Mouse (Mus musculus) C2C12 (cell line): ENCODE measurements around the gene Ccdc162. TPM values are rescaled to one million over a fixed set of nuclear protein-coding genes. Genes with fewer than 3 reads are reported as not detected.
A peak's percentile ranks its signal among the peaks of the same experiment; 100 is the strongest.
"Not testable (repeated sequence)": the region's sequence is repeated elsewhere in the genome, so short reads cannot be mapped to it uniquely, and the experiment has no call there.

Source experiments
- H3K27me3 ChIP-seq: one replicate; pipeline ENCODE4 v1.6.1; 2011; ENCODE audit not compliant: control insufficient read depth, insufficient read depth, insufficient read length
- H3K36me3 ChIP-seq: one replicate; pipeline ENCODE4 v1.6.1; 2011; ENCODE audit not compliant: control insufficient read depth, insufficient read depth
- H3K4me3 ChIP-seq: one replicate; pipeline ENCODE4 v1.5.1; 2011; ENCODE audit warnings: mild to moderate bottlenecking, control low read depth; ENCODE audit not compliant: poor library complexity, insufficient read depth, severe bottlenecking
- H3K79me2 ChIP-seq: one replicate; pipeline ENCODE4 v1.6.1; 2011; ENCODE audit not compliant: control insufficient read depth, insufficient read depth
- H3K79me3 ChIP-seq: one replicate; pipeline ENCODE4 v1.6.1; 2011; ENCODE audit warnings: low read depth, control low read depth
- H3ac ChIP-seq: one replicate; pipeline ENCODE3; 2011; ENCODE audit warnings: low read depth; ENCODE audit not compliant: control insufficient read depth, insufficient read length
- CEBPB ChIP-seq: IDR thresholded peaks from one replicate; pipeline ENCODE4 v1.6.1; 2011; ENCODE audit warnings: low read depth, mild to moderate bottlenecking, control low read depth, moderate library complexity
- CTCF ChIP-seq: IDR thresholded peaks from one replicate; pipeline ENCODE4 v1.5.1; 2011; ENCODE audit not compliant: control insufficient read depth, insufficient read depth, insufficient read length
- FOSL1 ChIP-seq: IDR thresholded peaks from one replicate; pipeline ENCODE4 v1.8.0; 2011; ENCODE audit warnings: mild to moderate bottlenecking, low read length; ENCODE audit not compliant: poor library complexity, insufficient read depth, severe bottlenecking
- MAX ChIP-seq: IDR thresholded peaks from one replicate; pipeline ENCODE4 v1.6.1; 2011; ENCODE audit warnings: mild to moderate bottlenecking, control low read depth
- MYOD1 ChIP-seq: IDR thresholded peaks from one replicate; pipeline ENCODE4 v1.6.1; 2011; ENCODE audit warnings: low read depth; ENCODE audit not compliant: control insufficient read depth, insufficient read length
- MYOG ChIP-seq: IDR thresholded peaks from one replicate; pipeline ENCODE4 v1.6.1; 2011; ENCODE audit not compliant: control insufficient read depth, insufficient read length; ENCODE audit errors: extremely low read depth
- USF1 ChIP-seq: IDR thresholded peaks from one replicate; pipeline ENCODE4 v1.6.1; 2011; ENCODE audit warnings: low read depth, mild to moderate bottlenecking, control low read depth, moderate library complexity
- polyA plus RNA-seq: library from polyadenylated mRNA; unstranded; fragments of >200 nt; fragmentation: generic; extraction: Trizol; gene quantifications from one replicate; pipeline ENCODE4 v1.2.1, GENCODE M21; 2012; ENCODE audit warnings: missing spikeins

Gene Ccdc162
- polyA plus RNA-seq, 1 experiment: 0.13 TPM

- H3K79me2 ChIP-seq, H3K27me3 ChIP-seq, H3K36me3 ChIP-seq, H3ac ChIP-seq, H3K79me3 ChIP-seq, H3K4me3 ChIP-seq: not testable (repeated sequence)
- peak; percentile 43 for TF ChIP-seq CTCF
These were observed 211.0 kb downstream of the Ccdc162 start for GRCm38 (mm10) chr10:41505446-41505845.

DNA sequence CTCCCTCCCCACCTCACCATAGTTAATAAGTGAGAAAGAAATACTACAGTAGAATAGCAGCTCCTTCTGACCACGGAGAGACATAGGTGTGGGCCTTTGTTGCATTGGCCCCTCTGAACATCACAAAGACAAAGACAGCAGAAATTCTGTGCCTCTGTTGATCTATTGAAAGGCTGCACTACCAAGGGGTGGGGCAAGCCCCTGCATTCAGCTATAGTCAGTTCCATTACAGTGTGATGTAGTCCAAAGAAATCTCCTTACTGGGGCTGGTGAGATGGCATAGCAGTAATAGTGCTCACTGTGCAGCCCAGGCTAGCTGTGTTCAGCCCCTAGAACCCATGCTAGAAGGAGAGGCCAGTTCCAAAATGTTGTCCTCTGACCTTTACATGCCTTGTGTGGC lies 211.4 kb downstream of the Ccdc162 start:
- Histone ChIP-seq H3K4me3 (no peak overlapping the region), H3K36me3 (no peaks in the 10 kb centered on the region), H3ac (no peak overlapping the region), H3K27me3 (peaks cover 8% of the 10 kb centered on the region), H3K79me2 (no peaks in the 10 kb centered on the region), H3K79me3 (no peaks in the 10 kb centered on the region)
- no peak for TF ChIP-seq FOSL1
- TF ChIP-seq MAX: no peak
- TF ChIP-seq MYOD1: no peak
- no peak for TF ChIP-seq CEBPB
- no peak for TF ChIP-seq CTCF
- no peak for TF ChIP-seq MYOG
- no peak for TF ChIP-seq USF1

DNA sequence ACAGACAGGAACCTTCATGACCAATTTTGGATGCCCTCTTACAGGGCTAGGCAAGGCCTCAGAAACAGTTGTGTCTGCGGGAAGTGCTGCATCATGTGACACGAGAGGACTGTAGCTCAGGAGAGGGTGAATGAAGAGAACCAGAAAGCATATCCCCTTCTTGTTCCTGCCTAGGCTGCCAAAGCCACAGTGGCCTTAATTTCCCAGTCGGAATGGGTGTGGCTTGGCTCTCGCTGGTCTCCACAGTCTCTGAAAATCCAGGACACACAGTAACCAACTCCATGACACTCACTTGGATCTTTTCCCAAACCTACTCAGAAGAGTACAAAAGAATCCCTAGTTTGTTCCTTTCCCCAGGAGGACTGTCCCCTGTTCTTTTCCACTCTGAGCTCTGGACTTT lies 215.5 kb downstream of the Ccdc162 start:
- Histone ChIP-seq H3K4me3 (no peak overlapping the region), H3ac (no peak overlapping the region), H3K27me3 (no peaks in the 10 kb centered on the region), H3K36me3 (no peaks in the 10 kb centered on the region), H3K79me2 (no peaks in the 10 kb centered on the region), H3K79me3 (no peaks in the 10 kb centered on the region)
- TF ChIP-seq MAX (no peak), USF1 (peak; percentile 59)

DNA sequence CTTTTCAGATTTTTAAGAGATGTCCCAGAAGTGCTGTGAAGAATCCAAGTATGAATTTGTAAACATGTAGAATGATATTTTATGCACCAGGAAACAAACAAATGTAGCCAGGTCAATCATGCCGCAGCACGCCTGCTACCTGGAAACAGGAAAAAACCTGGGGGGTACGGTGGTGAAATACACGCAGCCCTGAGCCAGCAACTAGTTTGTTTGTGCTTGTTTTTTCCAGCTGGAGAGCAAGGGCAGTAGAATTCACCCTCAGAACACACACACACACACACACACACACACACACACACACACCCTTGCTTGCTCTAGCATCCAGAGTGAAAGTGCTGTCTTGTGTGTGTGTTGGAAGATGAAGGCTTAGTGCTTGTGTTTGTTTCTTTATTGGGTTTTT lies 225.3 kb downstream of the Ccdc162 start:
- no peak overlapping the region for H3K4me3 ChIP-seq
- H3K36me3 ChIP-seq: peaks cover 5% of the 10 kb centered on the region

DNA sequence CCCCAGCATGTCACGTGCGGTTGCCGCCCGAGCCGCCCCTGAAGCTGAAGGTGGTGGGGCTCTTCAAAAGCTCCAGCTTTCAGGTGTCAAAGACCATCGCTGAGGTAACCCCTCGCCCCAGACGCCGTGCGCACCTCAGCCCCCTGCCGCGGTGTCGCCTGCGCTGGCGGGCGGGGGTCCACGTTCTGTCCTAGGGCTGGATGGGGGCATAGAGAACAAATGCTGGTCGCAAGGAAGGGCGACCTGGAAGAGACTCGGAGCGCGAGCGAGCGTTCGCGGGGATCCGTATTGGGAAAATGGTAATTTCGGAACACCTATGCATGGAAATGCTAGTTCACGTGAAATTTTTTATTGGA lies 225.9 kb downstream of the Ccdc162 start:
- H3K27me3 ChIP-seq: no peaks in the 10 kb centered on the region
- TF ChIP-seq CEBPB: no peak
- no peak for TF ChIP-seq USF1
- peak overlapping the region; percentile 74 for H3ac ChIP-seq
- H3K36me3 ChIP-seq: peaks cover 9% of the 10 kb centered on the region
- H3K79me3 ChIP-seq: no peaks in the 10 kb centered on the region
- no peaks in the 10 kb centered on the region for H3K79me2 ChIP-seq
- peak overlapping the region; percentile 46 for H3K4me3 ChIP-seq

More for the DNA sequence above, 225.3 kb downstream of the Ccdc162 start:
- Histone ChIP-seq H3K79me2 (no peaks in the 10 kb centered on the region), H3K79me3 (no peaks in the 10 kb centered on the region), H3K27me3 (no peaks in the 10 kb centered on the region), H3ac (no peak overlapping the region)
- no peak for TF ChIP-seq MAX
- no peak for TF ChIP-seq CEBPB
- no peak for TF ChIP-seq USF1
- TF ChIP-seq FOSL1: no peak

GRCm38 (mm10) chr10:41489708-41490517 lies 226.5 kb downstream of the Ccdc162 start, which contains the start of the genes Smpd2 and Ppil6:
Gene Smpd2 (minus strand): TSS chr10:41490369.
Gene Ppil6 (plus strand): TSS chr10:41490439.
- Histone ChIP-seq H3K79me3 (no peaks in the 10 kb centered on the region), H3ac (peak within 1 kb of the TSS; percentile 74), H3K79me2 (no peaks in the 10 kb centered on the region), H3K27me3 (no peaks in the 10 kb centered on the region), H3K36me3 (peaks cover 15% of the 10 kb centered on the region), H3K4me3 (peak within 1 kb of the TSS; percentile 46)
- no peak for TF ChIP-seq USF1
- no peak for TF ChIP-seq CEBPB
- TF ChIP-seq MYOG: no peak
- no peak for TF ChIP-seq FOSL1
- TF ChIP-seq MAX: no peak

DNA sequence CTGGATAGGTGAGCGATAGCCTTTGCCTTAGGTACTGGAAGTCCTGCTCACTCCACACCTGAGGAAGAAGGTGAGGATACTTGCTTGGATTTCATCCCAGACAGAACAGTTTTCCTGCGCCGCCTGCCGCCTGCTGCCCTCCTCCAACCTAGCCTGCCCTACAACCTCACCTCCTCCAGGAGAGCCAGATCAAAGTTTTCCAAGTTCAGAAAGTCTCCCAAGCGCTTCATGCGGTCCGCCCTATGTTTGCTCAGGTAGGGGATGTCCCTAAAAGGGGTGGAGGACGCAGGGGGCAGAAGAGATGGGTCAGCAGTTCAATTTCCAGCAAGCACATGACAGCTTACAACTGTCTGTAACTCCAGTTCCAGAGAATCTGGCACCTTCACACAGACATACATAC lies 227.1 kb downstream of the Ccdc162 start:
- Histone ChIP-seq H3K36me3 (peaks cover 16% of the 10 kb centered on the region), H3K4me3 (peak overlapping the region; percentile 46), H3K79me2 (no peaks in the 10 kb centered on the region), H3K79me3 (no peaks in the 10 kb centered on the region), H3K27me3 (no peaks in the 10 kb centered on the region), H3ac (peak overlapping the region; percentile 31)
- no peak for TF ChIP-seq MAX
- no peak for TF ChIP-seq FOSL1
- no peak for TF ChIP-seq CTCF
- no peak for TF ChIP-seq USF1
- no peak for TF ChIP-seq MYOG
- TF ChIP-seq MYOD1: no peak
- no peak for TF ChIP-seq CEBPB
